Mouse (Mus musculus) megakaryocyte-erythroid progenitor cell, adult 5-6 weeks (primary cell): ENCODE data around the gene Trim13. TPM values are rescaled to one million over a fixed set of nuclear protein-coding genes. Genes with fewer than 3 reads are reported as not detected.
A peak's percentile ranks its signal among the peaks of the same experiment; 100 is the strongest.

Source experiments
- ATAC-seq: replicated peaks from 2 replicates; pipeline ENCODE4 v1.8.0; 2016; ENCODE audit warnings: mild to moderate bottlenecking, inconsistent platforms; ENCODE audit not compliant: severe bottlenecking, poor library complexity, low FRiP score, low TSS enrichment
- total RNA-seq, 2 experiments: library from RNA; stranded (forward) in 1 of 2; stranded (reverse) in 1 of 2; fragments of 200-1000, 215-1000 nt in 1 of 2; fragments of >200 nt in 1 of 2; fragmentation: Nextera tagmentation in 1 of 2; gene quantifications; 2 replicates each; pipeline ENCODE4 v1.2.3; 2014 to 2017

Gene Trim13
- total RNA-seq, 2 experiments from 2014 or later: 14.8 to 21.1 TPM

GRCm38 (mm10) chr14:61607157-61607556, 9.1 kb downstream of the Trim13 start, which contains the start of gene Kcnrg:
Gene Kcnrg (plus strand): TSS chr14:61607457.
- no peak for ATAC-seq

DNA sequence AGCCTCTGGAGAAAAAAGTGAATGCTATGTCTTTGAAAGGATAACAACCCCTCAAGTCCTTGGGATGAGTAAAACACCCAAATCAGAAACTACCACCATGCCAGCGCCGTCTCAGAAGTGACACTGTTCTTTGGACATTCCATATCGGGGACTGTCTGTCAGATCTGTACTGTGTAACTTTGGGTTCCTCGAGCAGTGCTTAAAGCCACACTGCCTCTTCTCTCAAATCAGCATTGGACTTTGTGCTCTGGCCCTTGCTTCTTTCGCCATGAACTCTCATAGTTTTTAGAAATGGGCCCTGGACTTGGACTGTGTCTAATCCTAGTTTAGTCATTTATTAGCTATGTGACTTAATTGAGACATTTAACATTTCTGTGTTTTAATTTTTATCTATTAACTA, 13.7 kb downstream of the Trim13 start:
- no peak for ATAC-seq

DNA sequence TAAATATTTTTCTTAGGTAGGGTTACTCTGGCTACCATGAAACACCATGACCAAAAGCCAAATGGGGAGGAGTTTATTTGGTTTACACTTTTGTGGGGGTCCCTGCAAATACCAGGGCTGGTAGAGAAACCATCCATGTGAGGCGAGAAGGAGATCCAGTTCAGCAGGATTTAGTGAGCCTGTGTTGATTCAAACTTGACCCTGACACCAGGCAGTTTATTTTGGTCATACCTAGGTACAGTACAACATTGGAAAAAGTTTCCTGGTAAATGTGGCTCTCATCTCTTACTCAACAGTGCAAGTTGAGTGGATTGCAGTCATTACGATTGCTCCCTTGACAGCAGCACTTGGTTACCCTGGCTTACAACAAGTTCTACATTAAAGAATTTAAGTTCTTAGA, 15.3 kb downstream of the Trim13 start:
- ATAC-seq: no peak

DNA sequence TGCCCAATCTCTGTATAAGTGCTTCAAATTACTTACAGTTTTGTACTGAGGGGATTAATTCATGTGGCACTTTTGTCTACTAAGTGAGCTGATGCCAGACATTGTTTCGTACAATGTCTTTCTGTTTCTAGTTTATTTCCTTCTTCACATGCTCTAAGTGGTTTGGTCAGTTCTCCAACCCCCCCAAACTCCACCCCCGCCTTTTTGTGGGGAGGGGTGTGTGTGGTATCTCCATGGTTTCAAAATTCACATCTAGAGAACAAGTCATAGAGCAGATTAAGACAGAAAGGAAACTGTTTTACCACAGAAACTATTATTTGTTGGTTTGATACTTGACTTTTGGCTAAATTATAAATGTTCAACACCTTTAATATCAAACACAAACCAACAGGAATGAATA, 22.3 kb downstream of the Trim13 start:
- no peak for ATAC-seq

DNA sequence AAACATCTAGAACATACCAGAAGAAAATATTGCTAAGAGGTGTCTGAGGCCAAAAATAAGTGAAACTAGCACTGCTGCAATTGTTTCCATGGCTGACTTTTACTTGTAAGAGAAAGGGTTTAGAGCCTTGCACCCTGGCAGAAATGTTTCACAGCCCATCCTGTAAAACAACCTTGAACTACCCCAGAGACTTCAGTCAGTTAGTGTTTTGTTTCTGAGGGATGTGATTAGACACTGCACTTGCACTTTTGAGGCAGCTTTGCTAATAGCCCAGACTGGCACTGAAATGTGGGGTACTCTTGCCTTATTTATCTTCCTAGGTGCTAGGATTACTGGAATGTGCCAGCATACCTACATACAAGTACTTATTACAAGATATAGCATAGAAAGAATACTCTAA, 37.9 kb downstream of the Trim13 start:
- no peak for ATAC-seq

DNA sequence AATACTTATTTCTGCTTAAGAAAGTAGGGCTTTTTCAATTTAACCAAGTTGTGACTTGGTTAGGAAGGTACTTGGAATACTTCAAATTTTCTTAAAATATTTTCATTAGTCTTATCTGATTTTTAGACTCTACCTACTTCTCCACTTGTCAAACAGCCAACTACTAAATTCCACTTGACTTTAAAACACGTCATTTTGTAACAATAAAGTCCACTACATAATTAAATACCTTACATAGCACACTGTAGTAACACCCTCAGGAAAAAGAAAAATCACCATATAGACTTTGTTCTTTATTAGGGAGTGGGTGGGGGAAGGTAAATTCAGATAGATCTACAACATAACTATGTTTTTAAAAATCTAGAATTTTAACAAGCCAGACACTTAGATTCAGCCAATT, 44.6 kb downstream of the Trim13 start:
- ATAC-seq: no peak

DNA sequence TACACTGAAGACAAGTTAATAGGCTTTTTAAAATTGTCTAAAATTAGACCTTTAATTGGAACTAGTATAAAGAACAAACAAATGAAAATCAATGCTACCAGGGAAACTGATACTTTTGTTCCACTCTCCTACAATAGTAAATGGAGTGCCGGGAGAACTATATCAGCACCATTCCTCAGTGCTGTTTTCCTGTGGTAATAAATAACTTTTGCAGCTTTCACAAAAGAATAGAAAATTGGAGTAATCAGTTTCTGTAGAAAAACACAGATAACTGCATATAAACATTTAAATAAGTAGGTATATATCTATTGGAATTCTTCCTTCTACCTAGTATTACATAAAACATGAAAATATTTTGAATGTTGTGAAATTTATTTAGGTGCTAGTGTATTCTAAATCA, 47.5 kb downstream of the Trim13 start:
- ATAC-seq: no peak

DNA sequence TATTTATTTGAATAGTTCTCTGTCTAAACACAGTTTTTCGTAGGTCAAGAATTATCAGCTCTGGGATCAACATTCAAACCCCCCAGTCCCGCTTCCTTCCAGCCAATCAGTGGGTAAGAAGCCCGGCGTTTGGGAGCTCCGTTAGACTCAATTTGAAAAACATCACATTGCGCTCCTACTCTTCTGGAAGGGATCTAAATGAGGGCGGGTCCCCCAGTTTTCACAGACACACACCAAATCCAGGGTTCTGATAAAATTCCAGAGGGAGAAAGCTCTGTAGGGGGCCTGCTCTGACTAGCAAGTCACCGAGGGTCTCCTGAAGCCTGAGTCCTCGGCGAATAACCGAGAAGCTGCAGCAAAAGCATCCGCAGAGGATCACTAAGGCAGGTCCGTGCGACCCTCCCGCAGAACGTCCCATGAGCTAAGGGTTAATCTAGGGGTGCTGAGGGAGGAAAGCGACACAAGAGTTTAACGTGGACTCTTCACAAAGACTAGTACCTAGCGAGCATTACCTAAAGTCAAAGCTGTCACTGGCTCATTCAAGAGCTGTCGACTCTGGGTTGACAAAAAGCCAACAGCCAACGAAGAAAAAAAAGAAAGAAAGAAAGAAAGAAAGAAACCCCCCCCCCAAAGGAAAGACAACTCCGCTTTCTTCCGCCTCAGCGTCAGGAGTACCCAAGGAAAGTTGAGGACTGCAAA, 49.3 kb downstream of the Trim13 start:
- ATAC-seq: no peak

- ATAC-seq: peak; percentile 24
Measured at GRCm38 (mm10) chr14:61647881-61648684, 50.0 kb downstream of the Trim13 start.

DNA sequence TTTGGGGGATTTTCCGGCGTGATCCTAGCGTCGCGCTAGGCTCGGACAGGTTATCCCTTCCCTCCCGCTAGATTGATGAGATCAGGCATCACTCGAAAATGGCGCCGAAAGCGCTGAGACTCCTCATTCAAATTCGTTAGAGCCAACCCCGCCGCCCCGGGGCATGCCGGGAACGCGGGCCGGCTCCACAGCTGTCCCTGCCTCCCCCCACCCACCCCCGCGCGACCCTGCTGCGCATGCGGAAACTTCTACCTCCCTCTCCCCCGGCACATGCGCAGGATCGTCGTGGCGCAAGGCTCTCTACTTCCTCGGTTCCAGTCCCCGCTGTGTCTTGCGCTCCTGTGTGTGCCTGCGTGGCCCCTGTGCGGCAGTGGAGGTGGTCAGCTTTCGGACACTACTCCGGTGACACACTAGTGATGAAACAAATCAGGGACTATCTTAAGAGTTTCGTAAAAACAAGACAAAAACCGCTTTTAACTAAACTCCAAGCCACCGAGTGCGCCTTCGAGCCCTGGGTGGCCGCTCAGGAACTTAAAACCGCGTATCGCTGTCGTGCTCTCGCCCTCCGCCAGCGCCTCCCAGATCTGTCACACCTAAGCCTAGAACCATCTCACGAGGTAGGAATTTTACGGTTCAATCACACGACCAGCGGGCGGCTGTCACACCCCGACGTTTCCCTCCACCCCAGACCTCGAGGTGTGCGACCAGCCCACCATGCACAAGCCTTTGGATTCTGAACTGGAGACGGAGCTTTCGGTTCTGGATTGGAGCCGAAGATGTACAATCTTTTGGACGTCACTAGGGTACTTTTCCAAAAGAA, 50.8 kb downstream of the Trim13 start:
- peak; percentile 88 for ATAC-seq

- no peak for ATAC-seq
Measured at GRCm38 (mm10) chr14:61650291-61650960, 52.4 kb downstream of the Trim13 start.

Other genes with a start within 250 kb of the Trim13 start
- 2.6 and 3.4 TPM in 2 replicates for gene Ebpl, start 237.8 kb upstream of the Trim13 start, total RNA-seq (2014; fragmentation: Nextera tagmentation)
- gene Ebpl, start 237.8 kb upstream of the Trim13 start, total RNA-seq (2017): 1.8 and 2.7 TPM in 2 replicates
- 62.5 and 65.8 TPM in 2 replicates for gene Kpna3, start 158.4 kb upstream of the Trim13 start, total RNA-seq (2014; fragmentation: Nextera tagmentation)
- 62.2 and 64.0 TPM in 2 replicates for gene Kpna3, start 158.4 kb upstream of the Trim13 start, total RNA-seq (2017)
- gene Spryd7, start 41.4 kb upstream of the Trim13 start, total RNA-seq (2014; fragmentation: Nextera tagmentation): 8.6 and 10.7 TPM in 2 replicates
- gene Spryd7, start 41.4 kb upstream of the Trim13 start, total RNA-seq (2017): 16.1 and 24.0 TPM in 2 replicates
- gene Kcnrg, start 9.2 kb downstream of the Trim13 start, total RNA-seq (2014; fragmentation: Nextera tagmentation): 0.82 TPM in 1 of 2 replicates, not detected in the other
- gene Kcnrg, start 9.2 kb downstream of the Trim13 start, total RNA-seq (2017): 0.65 TPM in 1 of 2 replicates, not detected in the other